Mouse (Mus musculus) telencephalon, adult 2 months (tissue): ENCODE results near the gene Gdpd3.

Experiments
- DNase-seq: peaks from one replicate; pipeline ENCODE4 v3.0.0-alpha.2; 2011; ENCODE audit warnings: low read depth, low spot score

The Gdpd3 gene

GRCm38 (mm10) chr7:126786142-126786541 lies 20.0 kb downstream of the Gdpd3 start:
- DNase-seq, result no peak

- no peak for DNase-seq
Observed at GRCm38 (mm10) chr7:126789141-126789540, 23.0 kb downstream of the Gdpd3 start.

- DNase-seq, result peak; percentile 96
Observed at GRCm38 (mm10) chr7:126791851-126792720, 26.0 kb downstream of the Gdpd3 start, which contains the start of gene Ppp4c. Ppp4c (minus strand) TSS chr7:126792496.

GRCm38 (mm10) chr7:126792721-126793443 lies 26.7 kb downstream of the Gdpd3 start:
- DNase-seq, result no peak

GRCm38 (mm10) chr7:126793456-126794270 lies 27.5 kb downstream of the Gdpd3 start:
- DNase-seq, result no peak

GRCm38 (mm10) chr7:126794271-126794605 lies 28.1 kb downstream of the Gdpd3 start:
- no peak for DNase-seq

GRCm38 (mm10) chr7:126795387-126796317 lies 29.5 kb downstream of the Gdpd3 start:
- no peak for DNase-seq

GRCm38 (mm10) chr7:126796350-126796932 lies 30.3 kb downstream of the Gdpd3 start:
- no peak for DNase-seq

- no peak for DNase-seq
Observed at GRCm38 (mm10) chr7:126797411-126798126, 31.4 kb downstream of the Gdpd3 start, which contains the start of gene Fam57b. Fam57b (plus strand) TSS chr7:126797668.

- DNase-seq, result no peak
Observed at GRCm38 (mm10) chr7:126798127-126799049, 32.3 kb downstream of the Gdpd3 start.

- peak; percentile 98 for DNase-seq
Observed at GRCm38 (mm10) chr7:126799050-126799467, 32.9 kb downstream of the Gdpd3 start.

GRCm38 (mm10) chr7:126799468-126800268 lies 33.5 kb downstream of the Gdpd3 start:
- no peak for DNase-seq

- peak; percentile 66 for DNase-seq
Observed at GRCm38 (mm10) chr7:126800269-126801056, 34.3 kb downstream of the Gdpd3 start.

- DNase-seq, result no peak
Observed at GRCm38 (mm10) chr7:126801057-126801422, 34.9 kb downstream of the Gdpd3 start.

- DNase-seq, result no peak
Observed at GRCm38 (mm10) chr7:126802134-126802889, 36.2 kb downstream of the Gdpd3 start.

- no peak for DNase-seq
Observed at GRCm38 (mm10) chr7:126803181-126803580, 37.0 kb downstream of the Gdpd3 start.
